Mouse (Mus musculus) neural tube, embryonic 13.5 days (tissue): ENCODE measurements around the gene Rab1a. TPM values are rescaled to one million over a fixed set of nuclear protein-coding genes. Genes with fewer than 3 reads are reported as not detected.
A peak's percentile ranks its signal among the peaks of the same experiment; 100 is the strongest.
"Not testable (repeated sequence)": the region's sequence is repeated elsewhere in the genome, so short reads cannot be mapped to it uniquely, and the experiment has no call there.

Experiments
- ATAC-seq: fragments of 200-750 bp; cut with Nextera tagmentation; 2 replicates; pipeline ENCODE4 v1.8.0; 2017; ENCODE audit warnings: low read depth, mild to moderate bottlenecking, moderate TSS enrichment, moderate library complexity
- H3K27ac ChIP-seq: fragments of 300-500 bp; sonication (generic); replicated peaks from 2 replicates; pipeline ENCODE4 v1.5.1; 2015; ENCODE audit warnings: moderate library complexity, mild to moderate bottlenecking, inconsistent platforms
- H3K27me3 ChIP-seq: fragments of 300-500 bp; sonication (generic); 2 replicates; pipeline ENCODE4 v1.6.1; 2015; ENCODE audit warnings: mild to moderate bottlenecking, inconsistent platforms
- H3K36me3 ChIP-seq: fragments of 300-500 bp; sonication (generic); 2 replicates; pipeline ENCODE4 v1.6.1; 2015; ENCODE audit warnings: mild to moderate bottlenecking, inconsistent platforms
- H3K4me1 ChIP-seq: fragments of 300-500 bp; sonication (generic); replicated peaks from 2 replicates; pipeline ENCODE4 v1.6.1; 2015; ENCODE audit warnings: inconsistent platforms
- H3K4me2 ChIP-seq: fragments of 300-500 bp; sonication (generic); 2 replicates; pipeline ENCODE4 v1.6.1; 2015; ENCODE audit warnings: inconsistent platforms, mild to moderate bottlenecking, moderate library complexity
- H3K4me3 ChIP-seq: fragments of 300-500 bp; sonication (generic); 2 replicates; pipeline ENCODE4 v1.5.1; 2015; ENCODE audit warnings: mild to moderate bottlenecking, inconsistent platforms
- H3K9ac ChIP-seq: fragments of 300-500 bp; sonication (generic); 2 replicates; pipeline ENCODE4 v1.6.1; 2015; ENCODE audit warnings: moderate library complexity, mild to moderate bottlenecking, inconsistent platforms
- H3K9me3 ChIP-seq: fragments of 300-500 bp; sonication (generic); 2 replicates; pipeline ENCODE4 v1.6.1; 2016; ENCODE audit warnings: inconsistent platforms
- WGBS: fragments of 180-500 bp; shearing (Covaris S2); methylation state at CpG from one replicate; pipeline ENCODE4 v1.1.7; 2015; 5-methylcytosine and 5-hydroxymethylcytosine counted together
- polyA plus RNA-seq: library from polyadenylated mRNA; unstranded; fragments of >200 nt; fragmentation: Nextera tagmentation; extraction: Ambion mirVana; gene quantifications from 2 replicates; pipeline ENCODE4 v1.2.1, GENCODE M21; 2015

Rab1a gene
- polyA plus RNA-seq, 1 experiment from 2014 or later, result 315 TPM

GRCm38 (mm10) chr11:20202299-20203011, 1.2 kb downstream of the Rab1a start:
- ATAC-seq, result no peak

DNA sequence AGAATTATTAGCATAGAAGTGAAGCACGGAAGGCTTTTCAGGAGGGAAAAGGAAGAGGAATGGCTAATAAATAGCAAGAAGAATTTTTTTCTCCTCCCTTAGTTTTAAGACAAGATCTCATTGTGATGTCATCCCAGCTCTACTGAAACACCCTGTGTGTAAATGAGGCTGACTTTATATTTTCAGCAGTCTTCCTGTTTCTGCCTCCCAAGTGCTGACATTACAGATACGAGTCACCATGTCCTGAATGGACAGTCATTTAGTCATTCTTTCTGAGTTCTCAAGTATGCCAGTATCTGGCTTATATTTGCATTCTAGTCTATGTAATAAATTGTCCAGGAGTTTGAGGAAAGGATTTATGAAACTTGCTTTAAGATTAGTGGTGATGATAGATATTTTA, 3.1 kb downstream of the Rab1a start:
- Histone ChIP-seq H3K9me3 (no peaks in the 10 kb centered on the region), H3K27me3 (no peaks in the 10 kb centered on the region), H3K4me3 (no peak overlapping the region), H3K4me2 (peak overlapping the region; percentile 89; the same call in 1 of the 2 replicates), H3K4me1 (peaks cover 53% of the 10 kb centered on the region), H3K9ac (no peak overlapping the region), H3K27ac (no peak overlapping the region), H3K36me3 (no peaks in the 10 kb centered on the region)
- ATAC-seq, result no peak
- WGBS, result 68% methylated on average over 2 of the region's 2 CpGs

More at GRCm38 (mm10) chr11:20202299-20203011, 1.2 kb downstream of the Rab1a start:
- Histone ChIP-seq H3K4me2 (peak overlapping the region; percentile 89), H3K36me3 (no peaks in the 10 kb centered on the region), H3K9me3 (no peaks in the 10 kb centered on the region), H3K4me1 (peaks cover 50% of the 10 kb centered on the region), H3K9ac (peak overlapping the region; percentile 98), H3K27me3 (no peaks in the 10 kb centered on the region), H3K27ac (peak overlapping the region; percentile 99), H3K4me3 (peak overlapping the region; percentile 100)
- WGBS, result 58% methylated on average over 7 of the region's 7 CpGs

DNA sequence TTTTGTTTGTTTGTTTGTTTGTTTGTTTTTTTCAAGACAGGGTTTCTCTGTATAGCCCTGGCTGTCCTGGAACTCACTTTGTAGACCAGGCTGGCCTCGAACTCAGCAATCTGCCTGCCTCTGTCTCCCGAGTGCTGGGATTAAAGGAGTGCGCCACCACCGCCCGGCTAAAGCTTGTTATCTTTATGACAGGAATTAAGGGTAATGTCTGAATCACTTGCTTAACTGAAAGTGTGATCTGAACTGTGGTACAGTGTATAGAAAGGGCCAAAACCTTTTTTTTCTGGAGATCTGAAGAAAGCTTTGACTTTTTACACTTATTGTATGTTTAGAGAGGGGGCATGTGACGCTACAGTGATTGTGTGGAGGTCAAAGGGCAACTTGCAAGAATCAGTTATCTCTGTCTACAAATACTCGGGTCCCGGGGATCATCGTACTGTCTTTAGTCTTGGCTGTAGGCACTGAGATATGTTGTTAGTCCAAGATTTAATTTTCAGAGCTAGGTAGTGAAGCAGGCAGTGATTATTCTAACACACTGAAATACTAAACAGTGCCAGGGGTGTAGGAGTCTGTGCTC, 3.7 kb downstream of the Rab1a start:
- no peak overlapping the region for H3K4me2 ChIP-seq
- H3K9me3 ChIP-seq, result no peaks in the 10 kb centered on the region
- H3K36me3 ChIP-seq, result no peaks in the 10 kb centered on the region
- H3K4me1 ChIP-seq, result peaks cover 53% of the 10 kb centered on the region
- WGBS, result 82% methylated on average over 9 of the region's 9 CpGs
- no peak overlapping the region for H3K4me3 ChIP-seq
- no peak overlapping the region for H3K9ac ChIP-seq
- H3K27me3 ChIP-seq, result no peaks in the 10 kb centered on the region
- H3K27ac ChIP-seq, result no peak overlapping the region
- no peak for ATAC-seq

DNA sequence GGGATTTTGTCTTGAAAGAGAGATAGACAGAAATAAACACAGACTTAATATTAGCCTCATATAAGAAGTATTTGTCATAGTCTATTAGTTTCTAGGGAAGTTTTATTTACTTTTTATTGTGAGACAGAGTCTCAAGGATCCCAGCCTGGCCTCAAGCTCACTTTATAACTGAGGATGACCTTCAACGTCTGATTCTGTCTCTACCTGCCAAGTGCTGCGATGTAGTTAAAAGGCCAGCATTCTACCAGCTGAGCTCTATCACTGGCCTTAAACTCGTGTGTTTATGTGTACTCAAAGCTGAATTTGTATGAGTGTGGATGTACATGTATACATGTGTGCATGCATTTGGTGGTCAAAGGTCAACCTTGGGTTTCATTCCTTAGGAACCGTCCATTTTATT, 4.3 kb downstream of the Rab1a start:
- ATAC-seq, result no peak
- H3K36me3 ChIP-seq, result no peaks in the 10 kb centered on the region
- H3K9ac ChIP-seq, result no peak overlapping the region
- no peak overlapping the region for H3K4me3 ChIP-seq
- no peaks in the 10 kb centered on the region for H3K27me3 ChIP-seq
- no peak overlapping the region for H3K27ac ChIP-seq
- H3K9me3 ChIP-seq, result no peaks in the 10 kb centered on the region
- 88% methylated on average over 4 of the region's 4 CpGs for WGBS
- no peak overlapping the region for H3K4me2 ChIP-seq
- H3K4me1 ChIP-seq, result peaks cover 55% of the 10 kb centered on the region

DNA sequence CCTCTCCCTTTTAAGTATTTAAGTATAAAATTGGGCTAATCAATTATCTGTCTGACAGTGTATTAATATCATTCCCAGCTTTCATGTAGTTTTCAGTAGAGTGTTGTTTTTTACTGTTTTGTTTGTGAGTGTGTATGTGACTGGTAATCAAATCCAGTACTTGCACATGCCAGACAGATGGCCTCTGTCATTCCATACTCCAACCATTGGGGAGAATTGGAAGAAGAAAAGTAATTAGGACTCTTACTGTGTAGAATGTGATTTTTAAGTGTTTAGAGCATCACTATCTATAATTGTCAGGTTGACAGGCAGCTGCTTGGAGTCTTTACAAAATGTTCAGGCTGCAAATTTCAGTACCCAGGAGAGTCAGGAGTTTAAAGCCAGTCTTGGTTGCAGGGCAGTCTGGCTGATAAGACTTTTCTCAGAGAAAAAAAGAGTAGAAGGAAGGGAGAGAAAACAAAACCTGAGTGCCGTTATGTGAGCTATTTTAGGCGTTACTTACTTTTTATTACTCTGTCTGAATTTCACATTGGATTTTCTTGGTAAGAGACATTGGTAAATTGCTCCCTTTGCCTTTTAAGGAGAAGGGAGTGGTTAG, 5.5 kb downstream of the Rab1a start:
- H3K4me3 ChIP-seq, result no peak overlapping the region
- H3K36me3 ChIP-seq, result no peaks in the 10 kb centered on the region
- no peaks in the 10 kb centered on the region for H3K27me3 ChIP-seq
- H3K27ac ChIP-seq, result 0 out of 2 replicates have a peak overlapping the region, but pooled peaks have one; percentile 2
- no peaks in the 10 kb centered on the region for H3K9me3 ChIP-seq
- H3K9ac ChIP-seq, result no peak overlapping the region
- no peak for ATAC-seq
- H3K4me2 ChIP-seq, result no peak overlapping the region
- H3K4me1 ChIP-seq, result peaks cover 64% of the 10 kb centered on the region
- 70% methylated on average over 2 of the region's 2 CpGs for WGBS

GRCm38 (mm10) chr11:20207589-20207988, 6.4 kb downstream of the Rab1a start:
- no peak for ATAC-seq

DNA sequence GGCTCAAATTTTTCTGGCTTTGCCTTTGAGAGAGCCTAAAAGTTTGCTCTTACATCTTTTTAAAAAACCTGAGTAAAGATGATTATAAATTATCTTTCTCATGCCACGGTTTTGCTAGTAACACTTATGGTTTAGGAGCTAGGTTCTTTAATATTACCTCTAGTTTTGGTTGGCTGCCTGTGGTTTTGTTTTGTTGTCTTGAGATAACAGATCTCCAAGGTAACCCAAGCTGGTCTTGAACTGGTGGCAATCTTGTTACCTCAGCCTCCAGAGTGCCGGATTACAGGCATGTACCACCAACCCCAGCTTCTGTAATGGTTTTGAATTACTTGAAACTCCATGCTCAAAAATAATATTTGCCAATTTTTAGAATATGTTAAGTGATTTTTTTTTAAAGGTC, 10.6 kb downstream of the Rab1a start:
- no peak overlapping the region for H3K4me2 ChIP-seq
- no peak for ATAC-seq
- peaks cover 34% of the 10 kb centered on the region for H3K4me1 ChIP-seq
- WGBS, result 94% methylated on average over 2 of the region's 2 CpGs
- H3K27me3 ChIP-seq, result no peaks in the 10 kb centered on the region
- no peak overlapping the region for H3K4me3 ChIP-seq
- peaks cover 15% of the 10 kb centered on the region for H3K36me3 ChIP-seq
- no peak overlapping the region for H3K27ac ChIP-seq
- H3K9me3 ChIP-seq, result no peaks in the 10 kb centered on the region
- H3K9ac ChIP-seq, result no peak overlapping the region

More at GRCm38 (mm10) chr11:20207589-20207988, 6.4 kb downstream of the Rab1a start:
- H3K4me3 ChIP-seq, result no peak overlapping the region
- peaks cover 65% of the 10 kb centered on the region for H3K4me1 ChIP-seq
- no peak overlapping the region for H3K27ac ChIP-seq
- WGBS, result 89% methylated on average over 2 of the region's 2 CpGs
- no peak overlapping the region for H3K4me2 ChIP-seq
- H3K36me3 ChIP-seq, result no peaks in the 10 kb centered on the region
- no peak overlapping the region for H3K9ac ChIP-seq
- no peaks in the 10 kb centered on the region for H3K9me3 ChIP-seq
- H3K27me3 ChIP-seq, result no peaks in the 10 kb centered on the region

DNA sequence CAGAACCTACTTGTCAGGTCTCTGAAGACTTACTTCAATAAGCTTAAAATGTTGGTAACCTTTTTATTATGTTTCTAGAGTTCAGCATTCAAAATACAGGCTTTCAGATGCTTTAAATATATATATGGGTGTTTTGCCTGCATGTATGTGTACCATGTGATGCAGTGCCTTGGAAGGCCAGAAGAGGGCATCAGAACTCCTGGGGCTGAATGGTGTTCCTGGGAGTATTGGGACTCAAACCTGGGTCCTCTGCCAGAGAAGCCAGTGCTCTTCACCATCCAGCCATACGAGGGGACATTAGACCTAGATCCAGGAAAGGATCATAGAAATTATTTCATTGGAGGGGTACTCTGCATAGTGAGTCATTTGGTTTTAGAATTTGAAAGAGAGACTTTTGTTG, 13.5 kb downstream of the Rab1a start:
- Histone ChIP-seq H3K9me3 (no peaks in the 10 kb centered on the region), H3K4me1 (peaks cover 25% of the 10 kb centered on the region), H3K27ac (no peak overlapping the region), H3K36me3 (peaks cover 42% of the 10 kb centered on the region), H3K4me3 (no peak overlapping the region), H3K9ac (no peak overlapping the region), H3K4me2 (no peak overlapping the region), H3K27me3 (no peaks in the 10 kb centered on the region)
- ATAC-seq, result no peak
- WGBS, result 96% methylated on average over 1 of the region's 1 CpGs

DNA sequence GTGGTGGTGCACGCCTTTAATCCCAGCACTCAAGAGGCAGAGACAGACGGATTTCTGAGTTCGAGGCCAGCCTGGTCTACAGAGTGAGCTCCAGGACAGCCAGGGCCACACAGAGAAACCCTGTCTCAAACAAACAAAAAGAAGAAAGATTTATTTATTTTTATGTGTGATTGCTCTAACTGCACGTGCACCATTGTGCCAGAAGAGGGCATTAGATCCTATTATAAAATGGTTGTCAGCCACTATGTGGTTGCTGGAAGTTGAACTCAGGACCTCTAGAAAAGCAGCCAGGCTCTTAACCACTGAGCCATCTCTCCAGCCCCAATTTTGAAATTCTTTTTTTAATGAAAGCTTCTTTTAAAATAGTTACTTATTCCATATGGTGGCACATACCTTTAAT, 15.2 kb downstream of the Rab1a start:
- no peak overlapping the region for H3K4me3 ChIP-seq
- H3K9me3 ChIP-seq, result no peaks in the 10 kb centered on the region
- no peak overlapping the region for H3K9ac ChIP-seq
- no peak for ATAC-seq
- H3K27ac ChIP-seq, result no peak overlapping the region
- H3K36me3 ChIP-seq, result peaks cover 56% of the 10 kb centered on the region
- WGBS, result 82% methylated on average over 4 of the region's 4 CpGs
- H3K4me2 ChIP-seq, result no peak overlapping the region
- H3K4me1 ChIP-seq, result peaks cover 15% of the 10 kb centered on the region
- no peaks in the 10 kb centered on the region for H3K27me3 ChIP-seq

- no peak overlapping the region for H3K27ac ChIP-seq
- no peak overlapping the region for H3K4me2 ChIP-seq
- no peaks in the 10 kb centered on the region for H3K9me3 ChIP-seq
- peaks cover 61% of the 10 kb centered on the region for H3K36me3 ChIP-seq
- H3K4me3 ChIP-seq, result no peak overlapping the region
- no peaks in the 10 kb centered on the region for H3K27me3 ChIP-seq
- ATAC-seq, result no peak
- H3K9ac ChIP-seq, result no peak overlapping the region
- WGBS, result 96% methylated on average over 1 of the region's 1 CpGs
- peaks cover 10% of the 10 kb centered on the region for H3K4me1 ChIP-seq
Observed at GRCm38 (mm10) chr11:20217227-20217626, 16.0 kb downstream of the Rab1a start.

DNA sequence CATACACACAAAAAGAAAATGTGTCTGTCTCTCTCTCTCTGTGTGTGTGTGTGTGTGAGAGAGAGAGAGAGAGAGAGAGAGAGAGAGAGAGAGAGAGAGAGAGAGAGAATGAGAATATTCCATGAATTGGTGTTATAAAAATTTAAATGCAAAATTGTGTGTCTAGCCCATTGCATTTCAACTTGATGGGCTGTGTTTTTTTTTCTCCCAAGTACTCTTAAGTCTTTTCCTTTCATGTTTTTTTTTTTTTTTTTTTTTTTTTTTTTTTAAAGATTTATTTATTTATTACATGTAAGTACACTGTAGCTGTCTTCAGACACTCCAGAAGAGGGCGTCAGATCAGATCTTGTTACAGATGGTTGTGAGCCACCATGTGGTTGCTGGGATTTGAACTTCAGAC, 20.4 kb downstream of the Rab1a start:
- H3K9ac ChIP-seq, H3K27ac ChIP-seq, H3K4me2 ChIP-seq, H3K27me3 ChIP-seq, H3K4me1 ChIP-seq, H3K4me3 ChIP-seq, ATAC-seq, H3K9me3 ChIP-seq: not testable (repeated sequence)
- peaks cover 84% of the 10 kb centered on the region for H3K36me3 ChIP-seq
- 50% methylated on average over 1 of the region's 1 CpGs for WGBS

DNA sequence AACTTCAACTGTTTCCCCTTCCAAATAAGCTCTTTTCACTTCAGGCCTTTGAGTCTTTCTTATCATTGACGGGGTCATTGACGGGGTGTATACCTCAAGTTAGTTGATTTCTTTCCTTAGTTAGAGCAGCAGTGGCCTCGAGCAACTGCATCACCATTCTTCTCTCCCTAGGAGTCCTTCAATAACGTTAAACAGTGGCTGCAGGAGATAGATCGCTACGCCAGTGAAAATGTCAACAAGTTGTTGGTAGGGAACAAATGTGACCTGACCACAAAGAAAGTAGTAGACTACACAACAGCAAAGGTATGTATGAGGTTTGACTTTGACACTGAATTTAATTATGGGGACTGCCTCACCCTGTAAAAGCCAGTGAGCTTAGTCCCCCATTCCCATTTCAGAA, 23.0 kb downstream of the Rab1a start:
- ATAC-seq, result no peak
- Histone ChIP-seq H3K4me1 (peaks cover 8% of the 10 kb centered on the region), H3K9ac (no peak overlapping the region), H3K36me3 (peaks cover 78% of the 10 kb centered on the region), H3K27me3 (no peaks in the 10 kb centered on the region), H3K9me3 (no peaks in the 10 kb centered on the region), H3K4me2 (no peak overlapping the region), H3K4me3 (no peak overlapping the region), H3K27ac (no peak overlapping the region)
- 81% methylated on average over 6 of the region's 6 CpGs for WGBS
